Mouse (Mus musculus): Measurements from ENCODE around the gene Prpf18.
"Not testable (repeated sequence)": the region's sequence is repeated elsewhere in the genome, so short reads cannot be mapped to it uniquely, and the experiment has no call there.

Prpf18 gene

GRCm38 (mm10) chr2:4651500-4652285, at the start of gene Prpf18:
Gene Prpf18 (minus strand): TSS chr2:4652113.
- DNase-seq, result peak; percentile 92

GRCm38 (mm10) chr2:4679886-4680285, 28.0 kb upstream of the Prpf18 start:
- DNase-seq, result no peak

- DNase-seq, result no peak
These were observed 19.7 kb upstream of the Prpf18 start for GRCm38 (mm10) chr2:4671636-4672035.

- DNase-seq, result no peak
These were observed 17.8 kb upstream of the Prpf18 start for GRCm38 (mm10) chr2:4669701-4670100.

- no peak for DNase-seq
These were observed 16.7 kb upstream of the Prpf18 start for GRCm38 (mm10) chr2:4668626-4669025.

DNA sequence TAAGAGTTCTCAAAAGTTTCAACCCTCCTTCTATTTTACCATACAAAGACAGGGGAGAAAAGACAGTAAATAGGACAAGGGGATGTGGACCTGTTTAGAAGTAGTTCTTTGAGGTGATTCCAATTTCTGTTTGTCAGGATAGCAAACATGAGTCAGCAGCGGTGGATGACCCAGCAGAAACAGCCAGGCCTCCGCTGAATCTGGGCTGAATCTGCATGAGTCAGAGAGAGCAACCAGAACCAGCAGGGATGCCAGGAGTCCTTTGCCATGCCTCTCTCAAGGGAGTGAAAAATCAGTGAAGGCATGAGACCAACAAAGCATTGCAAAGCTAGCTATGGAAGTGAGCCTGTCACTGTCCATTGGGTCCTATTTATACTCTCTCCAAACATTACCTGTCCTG, 8.8 kb upstream of the Prpf18 start:
- DNase-seq, result no peak

GRCm38 (mm10) chr2:4649646-4650045, 2.3 kb downstream of the Prpf18 start:
- no peak for DNase-seq

GRCm38 (mm10) chr2:4648094-4648493, 3.8 kb downstream of the Prpf18 start:
- DNase-seq, result no peak

GRCm38 (mm10) chr2:4645066-4645465, 6.8 kb downstream of the Prpf18 start:
- DNase-seq, result no peak

DNA sequence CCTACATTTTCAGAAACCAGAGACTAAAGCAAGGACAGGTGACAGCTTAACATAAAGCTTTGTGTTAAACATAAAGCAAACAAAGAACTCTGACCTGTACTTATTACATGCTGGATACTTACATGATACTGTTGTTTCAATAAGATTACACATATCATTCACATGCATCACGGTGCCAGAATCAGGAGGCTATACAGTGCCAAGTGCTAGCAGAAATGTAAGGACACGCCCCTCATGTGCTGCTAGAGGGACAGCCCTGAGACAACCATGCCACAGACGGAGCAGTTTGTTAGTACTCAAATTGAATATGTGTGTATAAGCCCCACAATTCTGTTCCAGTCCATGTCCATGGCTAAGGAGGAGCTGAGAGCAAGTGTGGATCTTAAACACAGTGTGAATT, 13.7 kb downstream of the Prpf18 start:
- DNase-seq, result no peak

DNA sequence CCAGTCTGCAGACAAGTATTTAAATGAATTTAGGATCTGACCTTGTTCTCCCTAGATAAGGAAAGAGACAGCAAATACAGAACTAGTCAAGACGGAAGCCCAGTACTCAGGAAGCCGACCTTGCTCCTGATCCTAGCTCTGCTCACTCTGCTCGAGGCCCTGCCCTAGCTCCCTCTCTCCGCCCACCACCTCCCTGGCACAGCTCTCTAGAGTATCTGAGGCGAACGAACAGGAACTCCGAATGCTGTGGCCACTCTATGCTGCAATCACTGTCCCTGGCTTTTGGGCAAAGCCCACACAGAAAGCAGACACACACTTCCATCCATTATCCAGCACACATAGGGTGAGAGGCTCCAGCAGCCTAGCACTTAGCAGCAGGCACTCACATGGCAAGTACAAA, 15.3 kb downstream of the Prpf18 start:
- no peak for DNase-seq

- no peak for DNase-seq
These were observed 16.1 kb downstream of the Prpf18 start for GRCm38 (mm10) chr2:4635804-4636203.

DNA sequence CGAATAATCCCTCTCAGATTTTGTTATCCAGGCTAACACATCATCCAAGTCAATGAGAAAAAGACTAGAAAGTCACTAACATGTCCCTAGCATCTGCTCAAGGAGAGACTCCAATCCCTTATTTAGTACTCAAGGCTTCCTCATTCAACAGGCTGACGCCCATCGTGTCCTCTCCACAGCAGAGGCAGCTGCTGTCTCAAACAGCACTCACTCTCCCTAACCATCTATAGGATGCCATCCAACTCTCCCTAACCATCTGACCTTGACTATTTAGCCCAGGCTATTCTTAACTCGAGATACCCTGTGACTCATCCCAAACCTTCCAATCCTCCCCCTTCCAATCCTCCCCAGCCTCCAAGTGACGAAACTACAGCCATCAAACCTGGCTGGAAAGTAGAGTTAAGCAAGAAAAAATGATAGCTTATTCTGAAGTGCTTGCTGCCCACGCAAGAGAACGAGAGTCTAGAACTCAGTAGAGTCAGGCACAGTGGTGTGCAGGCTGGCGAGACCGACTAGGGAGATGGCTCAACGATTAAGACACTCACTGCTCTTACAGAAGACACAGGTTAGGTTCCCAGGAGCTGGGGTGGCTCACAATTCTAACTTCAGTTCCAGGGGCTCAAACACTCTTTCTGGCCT, 21.6 kb downstream of the Prpf18 start:
- DNase-seq, result no peak

- no peak for DNase-seq
These were observed 22.4 kb downstream of the Prpf18 start for GRCm38 (mm10) chr2:4629470-4629869.

DNA sequence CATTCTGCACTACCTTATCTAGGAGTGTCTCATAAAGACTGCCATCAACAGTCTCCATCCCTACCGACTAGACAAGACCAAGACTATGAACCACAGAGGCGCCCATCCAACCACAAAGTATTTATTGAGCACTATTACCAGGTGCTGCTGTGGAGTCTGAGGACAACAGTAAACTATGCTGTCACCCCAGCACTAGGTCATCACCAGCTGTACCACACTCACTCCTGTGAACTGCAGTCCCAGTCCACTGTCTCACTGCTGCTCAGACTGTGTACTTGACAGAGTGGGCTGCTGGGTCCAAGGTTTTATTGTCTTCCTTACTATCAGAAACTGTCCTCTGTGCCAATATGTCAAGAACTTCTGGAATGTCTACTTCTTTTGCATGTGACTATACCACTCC, 23.0 kb downstream of the Prpf18 start:
- DNase-seq, result no peak

DNA sequence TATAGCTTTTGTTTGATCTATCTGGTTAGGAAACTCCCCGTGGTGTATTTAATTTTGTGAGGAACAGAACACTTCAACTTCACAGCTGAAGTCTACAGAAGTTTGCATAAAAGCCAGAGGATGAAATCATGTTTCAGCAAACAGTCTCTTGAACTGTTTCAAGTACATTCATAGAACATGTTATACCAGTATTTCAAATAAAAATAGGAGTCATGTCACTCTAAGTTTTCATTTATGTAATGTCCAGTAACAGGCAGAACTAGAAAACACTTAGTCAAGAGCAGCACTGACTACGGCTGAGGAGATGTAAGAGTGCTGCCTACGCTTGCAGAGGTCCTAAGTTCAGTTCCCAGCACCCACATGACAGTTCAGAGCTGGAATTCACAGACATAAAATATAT, 25.0 kb downstream of the Prpf18 start:
- no peak for DNase-seq

DNA sequence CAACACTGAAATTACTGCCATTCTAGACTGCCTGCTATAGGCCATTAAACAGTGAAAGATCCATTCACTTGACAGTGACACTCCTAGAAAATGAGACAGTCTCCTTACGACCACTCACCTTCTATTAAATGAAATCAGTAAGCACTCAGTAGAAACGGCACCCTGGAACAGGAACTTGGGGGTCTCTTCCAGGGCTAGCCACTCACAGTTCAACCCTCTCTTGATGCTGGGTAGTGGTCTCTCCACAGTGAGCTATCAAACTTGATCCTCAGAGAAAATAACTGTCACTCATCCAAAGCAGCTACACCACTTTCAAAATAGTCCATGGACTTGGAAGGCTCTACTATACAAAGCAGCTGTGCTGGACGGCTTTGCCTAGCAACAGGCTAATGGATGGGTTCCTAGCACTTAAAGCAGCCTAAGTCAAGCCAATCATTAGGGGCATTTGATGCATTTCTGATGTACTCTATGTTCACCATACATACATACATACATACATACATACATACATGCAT, 30.4 kb downstream of the Prpf18 start:
- no peak for DNase-seq

DNA sequence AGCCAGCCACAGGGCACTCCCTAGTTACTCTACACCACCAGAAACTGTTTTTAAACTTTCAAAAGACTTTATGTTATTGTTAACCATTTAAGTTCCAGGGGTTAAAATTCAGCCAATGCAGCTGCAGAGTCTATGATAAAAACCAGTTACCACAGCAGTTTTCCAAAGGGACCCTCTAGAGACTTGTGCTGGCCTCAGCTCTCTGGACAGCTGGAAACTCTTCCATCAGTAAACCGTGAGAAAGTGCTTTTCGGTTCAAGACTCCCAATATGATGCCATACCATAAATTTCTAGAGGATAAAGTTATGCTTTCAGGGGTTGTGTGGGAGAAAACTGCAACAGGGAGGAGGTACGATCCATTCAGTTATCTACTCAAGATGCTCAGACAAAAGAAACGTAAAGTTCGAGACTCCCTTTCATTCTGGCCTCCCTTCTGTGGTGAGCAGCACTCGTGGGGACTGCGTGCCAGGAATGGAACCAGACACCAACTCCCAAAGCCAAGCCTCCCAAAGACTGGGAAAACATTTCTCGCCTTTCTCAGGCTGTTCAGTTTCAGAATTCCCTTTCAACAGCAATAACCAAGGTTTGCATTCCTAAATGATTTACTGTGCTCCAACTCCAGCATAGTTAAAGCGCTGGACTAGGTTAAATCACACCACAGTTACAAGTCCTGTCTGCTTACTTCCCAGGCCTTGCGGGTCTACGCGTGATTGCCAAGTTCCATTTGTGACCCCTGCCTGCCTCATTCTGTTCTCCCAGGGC, 31.1 kb downstream of the Prpf18 start:
- DNase-seq, result no peak

DNA sequence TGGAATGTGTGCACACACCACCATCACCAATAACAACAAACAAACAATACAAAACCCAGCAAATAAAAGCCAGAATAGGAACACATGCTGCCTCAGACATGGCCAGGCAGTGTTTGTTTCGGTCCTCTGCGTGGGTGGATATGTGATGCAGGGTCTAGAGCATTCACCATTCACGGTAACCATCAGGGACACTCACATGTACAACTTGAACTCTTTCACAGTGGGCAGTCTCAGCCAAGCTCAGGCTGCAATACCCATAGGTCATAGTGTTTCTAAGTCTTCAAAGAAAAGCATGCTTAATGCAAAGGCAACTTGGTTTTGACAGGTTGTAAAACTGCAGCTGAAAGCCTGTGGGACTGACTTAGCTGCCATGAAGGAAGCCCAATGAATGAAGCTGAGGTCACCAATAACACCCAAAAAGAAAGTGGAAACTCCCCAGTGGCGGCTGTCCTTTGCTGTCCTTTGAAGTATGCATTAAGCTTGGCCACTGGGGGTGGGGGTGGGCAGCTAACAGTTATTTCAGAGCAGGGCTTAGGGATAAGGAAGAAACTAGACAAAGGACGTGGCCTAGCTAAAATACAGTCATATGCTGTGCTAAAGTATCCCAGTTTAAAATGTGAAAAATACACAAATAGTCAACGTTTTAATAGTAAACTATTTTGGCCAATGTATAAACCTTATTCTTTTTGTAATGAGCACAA, 31.9 kb downstream of the Prpf18 start:
- no peak for DNase-seq

DNA sequence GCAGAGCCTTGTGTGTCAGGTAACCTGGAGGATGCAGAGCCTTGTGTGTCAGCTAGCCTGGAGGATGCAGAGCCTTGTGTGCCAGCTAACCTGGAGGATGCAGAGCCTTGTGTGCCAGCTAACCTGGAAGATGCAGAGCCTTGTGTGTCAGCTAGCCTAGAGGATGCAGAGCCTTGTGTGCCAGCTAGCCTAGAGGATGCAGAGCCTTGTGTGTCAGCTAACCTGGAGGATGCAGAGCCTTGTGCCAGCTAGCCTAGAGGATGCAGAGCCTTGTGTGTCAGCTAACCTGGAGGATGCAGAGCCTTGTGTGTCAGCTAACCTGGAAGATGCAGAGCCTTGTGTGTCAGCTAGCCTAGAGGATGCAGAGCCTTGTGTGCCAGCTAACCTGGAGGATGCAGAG, 32.8 kb downstream of the Prpf18 start:
- DNase-seq, result not testable (repeated sequence)

DNA sequence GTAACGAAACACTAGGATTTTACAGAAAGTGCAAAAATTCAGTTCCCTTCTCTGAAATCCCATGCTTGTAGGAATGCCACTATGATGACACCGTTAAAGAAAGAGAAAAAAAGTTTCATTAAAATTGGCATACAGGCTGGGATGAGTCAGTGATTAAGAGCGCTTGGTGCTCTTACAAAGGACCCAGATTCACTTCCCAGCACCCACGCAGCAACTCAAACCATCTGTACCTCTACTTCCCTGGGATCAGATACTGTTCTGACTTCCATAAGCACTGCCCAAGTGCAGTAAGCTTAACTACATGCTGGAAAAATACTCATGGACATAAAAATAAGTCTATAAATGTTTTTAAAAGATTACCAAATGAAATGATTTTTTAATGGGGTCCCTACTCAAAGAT, 34.9 kb downstream of the Prpf18 start:
- no peak for DNase-seq

DNA sequence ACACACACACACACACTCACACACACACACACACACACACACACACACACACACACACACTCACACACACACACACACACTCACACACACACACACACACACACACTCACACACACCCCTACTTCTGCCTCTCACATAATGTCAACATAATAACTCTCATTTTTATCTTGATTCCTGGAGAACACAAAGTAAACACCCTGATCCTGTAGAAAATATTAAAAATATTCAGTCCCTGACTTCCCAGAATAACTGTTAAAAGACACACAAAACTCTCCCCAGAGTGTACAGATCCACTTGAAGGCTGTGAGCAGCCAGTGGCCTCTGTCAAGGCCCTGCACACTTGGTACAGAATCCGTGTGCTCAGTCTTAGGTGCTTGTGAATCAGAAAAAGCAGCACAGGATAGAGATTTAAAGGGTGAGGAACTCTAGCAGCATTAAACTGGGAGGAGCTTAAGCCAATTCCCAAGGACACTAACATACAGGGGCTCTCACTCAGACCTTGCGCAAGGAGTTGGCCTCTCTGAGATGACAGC, 36.8 kb downstream of the Prpf18 start:
- no peak for DNase-seq

Measured in thymus, postnatal 14 days (tissue).